Mouse (Mus musculus) hindbrain, postnatal 0 days (tissue): Measurements from ENCODE around the gene Mob3c. TPM values are rescaled to one million over a fixed set of nuclear protein-coding genes. Genes with fewer than 3 reads are reported as not detected.

Experiments used
- ATAC-seq: fragments of 200-750 bp; cut with Nextera tagmentation; 2 replicates; pipeline ENCODE4 v1.8.0; 2017; ENCODE audit warnings: mild to moderate bottlenecking, moderate TSS enrichment, moderate library complexity
- DNase-seq: peaks from one replicate; pipeline ENCODE4 v3.0.0-alpha.2; 2015; ENCODE audit warnings: low spot score
- H3K27ac ChIP-seq: fragments of 300-500 bp; sonication (generic); 2 replicates; pipeline ENCODE4 v1.5.1; 2014; ENCODE audit warnings: mild to moderate bottlenecking
- H3K27me3 ChIP-seq: fragments of 300-500 bp; sonication (generic); 2 replicates; pipeline ENCODE4 v1.6.1; 2014; ENCODE audit warnings: low read length, mixed read lengths; ENCODE audit not compliant: insufficient read depth
- H3K36me3 ChIP-seq: fragments of 300-500 bp; sonication (generic); 2 replicates; pipeline ENCODE4 v1.6.1; 2014; ENCODE audit warnings: low read length, mixed read lengths; ENCODE audit not compliant: insufficient read depth
- H3K4me1 ChIP-seq: fragments of 300-500 bp; sonication (generic); 2 replicates; pipeline ENCODE4 v1.6.1; 2014; ENCODE audit warnings: antibody characterized with exemption, low read length, mixed read lengths; ENCODE audit not compliant: insufficient read depth
- H3K4me2 ChIP-seq: fragments of 300-500 bp; sonication (generic); 2 replicates; pipeline ENCODE4 v1.6.1; 2014; ENCODE audit warnings: low read depth, mild to moderate bottlenecking, low read length, moderate library complexity, mixed read lengths
- H3K4me3 ChIP-seq: fragments of 300-500 bp; sonication (generic); 2 replicates; pipeline ENCODE4 v1.5.1; 2014; ENCODE audit warnings: low read length
- H3K9ac ChIP-seq: fragments of 300-500 bp; sonication (generic); replicated peaks from 2 replicates; pipeline ENCODE4 v1.6.1; 2014; ENCODE audit warnings: mild to moderate bottlenecking, low read length, moderate library complexity, mixed read lengths
- H3K9me3 ChIP-seq: fragments of 300-500 bp; sonication (generic); 2 replicates; pipeline ENCODE4 v1.6.1; 2016; ENCODE audit warnings: low read length, mixed read lengths
- CTCF ChIP-seq: IDR thresholded peaks from 2 replicates; pipeline ENCODE4 v1.5.1; 2016; ENCODE audit warnings: antibody characterized with exemption, control low read depth, low read depth
- WGBS: fragments of 180-500 bp; shearing (Covaris S2); extraction: QIAGEN DNeasy Blood & Tissue Kit; methylation state at CpG from one replicate; pipeline ENCODE4 v1.1.7; 2014; 5-methylcytosine and 5-hydroxymethylcytosine counted together
- polyA plus RNA-seq: library from polyadenylated mRNA; unstranded; fragments of >200 nt; fragmentation: Nextera tagmentation; extraction: Ambion mirVana; gene quantifications from 2 replicates; pipeline ENCODE4 v1.2.1, GENCODE M21; 2015
- total RNA-seq: library from RNA; depleted of rRNA; stranded (reverse); fragments of >200 nt; gene quantifications from 2 replicates; pipeline ENCODE4 v1.2.3, GENCODE M21; 2014

The Mob3c gene
- total and polyA plus RNA-seq, 2 experiments from 2014 or later: 4.1 to 4.4 TPM

DNA sequence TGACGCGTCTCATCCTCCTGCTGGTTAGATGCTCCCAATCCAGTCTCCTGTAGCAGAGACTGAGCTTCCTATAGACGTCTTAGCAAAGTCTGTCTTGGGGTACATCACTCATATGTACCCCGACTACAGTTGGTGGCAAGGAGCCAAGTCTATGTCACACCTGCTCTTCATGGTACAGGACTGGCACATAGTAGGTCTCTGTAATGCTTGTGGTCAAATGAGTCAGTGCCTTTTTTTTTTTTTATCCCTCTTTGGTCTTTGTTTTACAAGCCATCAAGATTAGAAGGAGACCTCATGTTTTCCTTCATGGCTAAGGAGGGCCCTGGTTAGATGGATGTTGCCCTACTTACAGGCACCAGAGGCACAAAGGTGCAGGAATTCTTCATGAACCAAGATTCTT lies 12.9 kb downstream of the Mob3c start:
- no peak overlapping the region for H3K27ac ChIP-seq
- DNase-seq: no peak
- H3K4me2 ChIP-seq: no peak overlapping the region
- no peak for ATAC-seq
- H3K9me3 ChIP-seq: no peaks in the 10 kb centered on the region
- no peaks in the 10 kb centered on the region for H3K27me3 ChIP-seq
- no peaks in the 10 kb centered on the region; the same call in 1 of the 2 replicates for H3K4me1 ChIP-seq
- no peak overlapping the region for H3K9ac ChIP-seq
- TF ChIP-seq CTCF: no peak
- no peaks in the 10 kb centered on the region for H3K36me3 ChIP-seq
- WGBS: 92% methylated on average over 4 of the region's 4 CpGs
- H3K4me3 ChIP-seq: no peak overlapping the region

DNA sequence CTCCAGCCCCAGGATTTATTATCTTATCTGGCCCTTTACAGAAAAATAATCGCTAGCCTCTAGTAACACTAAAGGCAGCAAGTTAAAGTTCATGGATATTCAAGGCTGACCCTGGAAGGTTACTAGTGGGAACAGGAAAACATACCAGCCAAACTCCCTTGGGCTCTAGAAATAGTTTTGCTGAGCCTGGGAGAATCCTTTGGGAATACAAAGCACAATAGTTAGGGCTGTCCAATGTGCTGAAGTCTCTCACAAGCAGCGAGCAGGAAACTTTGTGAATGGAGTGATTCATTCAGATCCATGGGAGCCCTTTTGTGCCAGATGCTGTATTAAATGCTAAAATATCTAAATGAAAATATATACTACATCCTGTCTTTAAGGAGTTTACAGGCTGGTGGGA lies 18.8 kb downstream of the Mob3c start:
- Histone ChIP-seq H3K4me3 (no peak overlapping the region), H3K9ac (no peak overlapping the region), H3K9me3 (no peaks in the 10 kb centered on the region), H3K36me3 (no peaks in the 10 kb centered on the region), H3K4me1 (no peaks in the 10 kb centered on the region), H3K4me2 (no peak overlapping the region), H3K27ac (no peak overlapping the region), H3K27me3 (no peaks in the 10 kb centered on the region)
- 53% methylated on average over 2 of the region's 2 CpGs for WGBS
- no peak for TF ChIP-seq CTCF
- ATAC-seq (no peak), DNase-seq (no peak)

DNA sequence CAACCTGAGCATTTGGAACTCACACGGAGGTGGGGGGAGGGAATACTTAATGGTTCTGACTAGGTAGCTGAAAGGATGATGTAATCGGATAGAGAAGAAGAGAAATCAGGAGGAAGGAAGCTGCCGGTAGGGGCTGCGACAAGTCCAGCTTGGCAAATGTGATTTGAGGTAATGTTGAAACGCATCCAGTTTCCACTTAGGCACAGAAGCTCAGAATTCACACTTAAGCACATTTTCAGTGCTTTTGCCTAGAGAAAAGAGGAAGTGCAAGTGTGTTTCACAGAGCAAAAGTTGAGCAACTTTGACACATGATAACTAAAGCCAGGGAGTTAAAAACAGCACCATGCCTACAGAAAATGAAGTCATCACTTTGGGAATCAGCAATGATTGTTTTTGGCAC lies 19.5 kb downstream of the Mob3c start:
- TF ChIP-seq CTCF: no peak
- no peak overlapping the region for H3K27ac ChIP-seq
- no peaks in the 10 kb centered on the region for H3K36me3 ChIP-seq
- no peak overlapping the region for H3K9ac ChIP-seq
- H3K27me3 ChIP-seq: no peaks in the 10 kb centered on the region
- 38% methylated on average over 5 of the region's 5 CpGs for WGBS
- no peak overlapping the region for H3K4me3 ChIP-seq
- H3K9me3 ChIP-seq: no peaks in the 10 kb centered on the region
- no peak overlapping the region for H3K4me2 ChIP-seq
- no peak for ATAC-seq
- H3K4me1 ChIP-seq: no peaks in the 10 kb centered on the region
- peak; percentile 26 for DNase-seq

DNA sequence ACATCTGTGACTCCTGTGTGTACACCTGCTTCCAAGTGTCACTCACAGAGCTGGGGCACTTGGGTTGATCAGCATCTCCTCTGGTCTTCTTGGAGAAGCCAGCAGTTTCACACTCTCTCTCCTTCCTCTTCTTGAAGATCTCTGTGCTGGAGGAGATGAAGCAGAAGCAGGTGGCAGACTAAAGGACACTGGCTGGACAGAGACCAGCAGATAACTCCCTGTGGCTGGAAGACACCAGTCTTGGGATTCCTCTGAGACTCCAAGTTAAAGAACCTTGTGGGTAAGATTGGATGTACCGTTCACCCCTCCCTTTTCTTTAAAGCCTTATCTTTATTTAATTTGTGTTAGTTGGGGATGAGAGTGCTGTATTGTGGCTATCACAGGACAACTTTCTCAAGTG lies 20.2 kb downstream of the Mob3c start:
- TF ChIP-seq CTCF: no peak
- Histone ChIP-seq H3K4me3 (no peak overlapping the region), H3K4me2 (no peak overlapping the region), H3K27ac (no peak overlapping the region), H3K27me3 (no peaks in the 10 kb centered on the region), H3K9me3 (no peaks in the 10 kb centered on the region), H3K9ac (no peak overlapping the region), H3K4me1 (no peaks in the 10 kb centered on the region), H3K36me3 (no peaks in the 10 kb centered on the region)
- ATAC-seq (no peak), DNase-seq (no peak)
- 100% methylated on average over 1 of the region's 1 CpGs for WGBS

DNA sequence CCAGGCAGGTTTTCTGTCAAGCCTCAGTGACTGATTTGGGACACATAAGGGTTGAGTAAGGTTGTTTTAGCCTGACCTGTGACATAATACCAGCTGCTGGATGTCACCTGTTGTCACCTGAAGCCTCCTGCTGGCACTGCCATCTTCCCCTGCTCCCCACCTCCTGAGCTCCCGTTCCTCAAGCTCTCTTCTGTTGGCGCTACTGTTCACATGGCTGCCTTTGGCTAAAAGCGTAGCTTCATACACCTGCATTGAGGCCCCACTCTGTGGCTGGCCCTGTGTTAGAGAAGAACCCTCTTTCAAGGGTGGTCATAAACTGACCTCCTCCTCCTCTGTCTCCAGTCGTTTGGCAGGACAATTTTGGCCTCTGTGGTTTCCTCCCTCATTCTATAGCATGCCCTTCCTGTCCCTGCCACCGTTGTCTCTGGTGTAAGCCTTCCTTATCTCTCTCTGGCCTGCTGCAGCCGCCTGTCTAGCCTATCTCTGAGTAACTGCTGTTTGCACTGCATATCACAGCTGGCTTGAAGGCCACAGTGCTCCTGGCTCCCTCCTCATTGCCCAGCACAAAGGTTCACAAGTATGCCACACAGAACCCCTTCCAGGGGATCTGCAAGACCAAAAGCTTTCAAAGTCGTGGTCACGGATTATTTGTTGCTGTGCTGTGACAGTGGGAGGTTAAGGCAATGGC lies 21.2 kb downstream of the Mob3c start:
- no peak overlapping the region for H3K27ac ChIP-seq
- H3K9me3 ChIP-seq: no peaks in the 10 kb centered on the region
- DNase-seq: no peak
- H3K4me2 ChIP-seq: no peak overlapping the region
- H3K4me3 ChIP-seq: no peak overlapping the region
- H3K36me3 ChIP-seq: no peaks in the 10 kb centered on the region
- WGBS: 71% methylated on average over 8 of the region's 8 CpGs
- no peak for TF ChIP-seq CTCF
- ATAC-seq: no peak
- no peaks in the 10 kb centered on the region; the same call in 1 of the 2 replicates for H3K4me1 ChIP-seq
- H3K27me3 ChIP-seq: no peaks in the 10 kb centered on the region
- H3K9ac ChIP-seq: no peak overlapping the region

DNA sequence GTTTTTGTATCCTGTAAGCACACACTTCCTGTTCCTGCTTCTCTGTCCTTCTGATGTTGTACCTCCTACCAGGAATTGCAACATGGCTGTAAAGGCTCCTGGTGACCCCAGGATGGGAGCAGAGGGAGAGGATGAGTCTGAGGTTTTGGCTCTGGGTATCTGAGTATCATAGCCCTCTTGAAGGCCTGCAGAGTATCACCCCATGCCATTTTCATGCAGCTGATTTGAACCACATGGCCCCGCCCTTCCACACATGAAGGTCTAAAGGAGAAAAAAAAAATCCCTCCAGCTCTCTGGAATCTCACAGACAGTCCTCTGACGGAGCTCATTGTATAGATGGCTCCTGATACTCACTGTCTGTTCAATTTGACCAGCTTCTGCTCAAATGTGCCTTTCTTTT lies 22.2 kb downstream of the Mob3c start:
- Histone ChIP-seq H3K27ac (no peak overlapping the region), H3K4me2 (no peak overlapping the region), H3K4me1 (peaks cover 2% of the 10 kb centered on the region), H3K36me3 (no peaks in the 10 kb centered on the region), H3K9me3 (no peaks in the 10 kb centered on the region), H3K4me3 (no peak overlapping the region), H3K9ac (no peak overlapping the region), H3K27me3 (no peaks in the 10 kb centered on the region)
- WGBS: 80% methylated on average over 2 of the region's 2 CpGs
- TF ChIP-seq CTCF: no peak
- ATAC-seq (no peak), DNase-seq (no peak)

DNA sequence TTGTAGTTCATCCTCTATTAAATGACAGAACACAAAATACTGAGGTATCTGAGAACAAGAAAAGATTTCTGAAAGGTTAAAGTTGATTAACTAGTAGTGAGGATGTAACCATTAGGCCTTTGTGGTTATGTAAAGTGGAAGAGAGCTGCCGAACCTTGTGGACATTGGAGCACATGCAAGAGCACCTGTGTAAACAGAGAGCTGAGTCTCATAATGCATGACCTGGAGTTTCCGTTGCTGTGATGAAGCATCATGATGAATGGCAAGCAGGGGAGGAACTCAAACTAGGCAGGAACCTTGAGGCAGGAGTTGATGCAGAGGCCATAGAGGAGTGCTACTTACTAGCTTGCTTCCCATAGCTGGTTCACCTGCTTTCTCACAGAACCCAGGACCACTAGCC lies 22.7 kb downstream of the Mob3c start:
- ATAC-seq (no peak), DNase-seq (no peak)
- Histone ChIP-seq H3K4me3 (no peak overlapping the region), H3K4me1 (peaks cover 7% of the 10 kb centered on the region), H3K9ac (no peak overlapping the region), H3K27ac (no peak overlapping the region), H3K9me3 (no peaks in the 10 kb centered on the region), H3K4me2 (no peak overlapping the region), H3K27me3 (no peaks in the 10 kb centered on the region), H3K36me3 (no peaks in the 10 kb centered on the region)
- 68% methylated on average over 2 of the region's 2 CpGs for WGBS
- TF ChIP-seq CTCF: no peak
